Comparison of ENCODE assay signal across 8 mouse cellular contexts in the genomic region with DNA sequence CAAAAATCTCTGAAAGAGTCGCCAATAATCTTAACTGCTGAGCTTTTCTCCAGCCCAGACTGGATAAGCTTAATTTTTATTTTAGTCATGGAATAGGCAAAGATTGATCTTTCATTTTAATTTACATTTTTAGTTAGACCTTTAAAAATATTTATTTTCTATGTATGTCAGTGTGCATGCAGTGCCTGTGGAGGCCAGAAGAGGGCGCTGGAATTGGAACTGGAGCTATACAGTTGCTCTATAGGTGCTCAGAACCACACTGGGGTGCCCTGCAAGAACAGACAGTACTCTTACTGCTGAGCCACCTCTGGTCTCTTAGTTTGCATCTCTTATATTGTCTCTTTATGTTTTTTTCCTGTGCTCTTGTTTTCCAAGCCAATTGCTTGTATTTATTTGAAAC. TPM values are rescaled to one million over a fixed set of nuclear protein-coding genes. Genes with fewer than 3 reads are reported as not detected.
A peak's percentile ranks its signal among the peaks of the same experiment; 100 is the strongest.
DNase-seq lines count a peak whose midpoint lies in the region; ATAC-seq and TF ChIP-seq lines count a peak whose summit lies in the region.
"Had no signal": no experiment of that assay in that cellular context is flagged by ENCODE, and none has a peak within 500 bp of the region (broad histone marks: within the 10 kb centered on the region; RNA-seq: fewer than 3 reads in every experiment).

No protein-coding gene starts in this region.

- no peaks in the 10 kb centered on the region for H3K4me1 ChIP-seq in kidney, embryonic 14.5 days (ENCODE audit: control insufficient read depth, insufficient read depth, low read length)
- no peaks in the 10 kb centered on the region for H3K4me1 ChIP-seq in ES-Bruce4 (ENCODE audit: control insufficient read depth, insufficient read depth, low read length)
- no peaks in the 10 kb centered on the region for H3K4me1 ChIP-seq in lung, postnatal 0 days (ENCODE audit: insufficient read depth, low read depth, low read length)

- DNase-seq in kidney, postnatal 10 days, result peak; percentile 67
- peak; percentile 77 for DNase-seq in ZHBTc4 (ENCODE audit: low read depth, low spot score)
- DNase-seq in lung, postnatal 0 days (ENCODE audit: low spot score), result peak; percentile 47
- DNase-seq in ovary, postnatal 14 days (ENCODE audit: low spot score), result no peak
- no peak for DNase-seq in ovary, postnatal 36 days (ENCODE audit: low spot score)

- WGBS in kidney, embryonic 14.5 days, result 23% methylated on average over 2 of the region's 2 CpGs
- 22% methylated on average over 2 of the region's 2 CpGs for WGBS in lung, postnatal 0 days

- peaks cover 76% of the 10 kb centered on the region for H3K36me3 ChIP-seq in kidney, embryonic 14.5 days (ENCODE audit: control insufficient read depth, insufficient read depth, low read length)
- peaks cover 42% of the 10 kb centered on the region for H3K36me3 ChIP-seq in ES-Bruce4 (ENCODE audit: control insufficient read depth, insufficient read depth, low read length, poor library complexity, severe bottlenecking)
- peaks cover 19% of the 10 kb centered on the region; the same call in 1 of the 2 replicates for H3K36me3 ChIP-seq in lung, postnatal 0 days (ENCODE audit: insufficient read depth, low read length)

- H3K4me3 ChIP-seq in kidney, embryonic 14.5 days (ENCODE audit: low read length), result no peak overlapping the region
- no peak overlapping the region for H3K4me3 ChIP-seq in ES-Bruce4 (ENCODE audit: low read depth, low read length)
- no peak overlapping the region for H3K4me3 ChIP-seq in lung, postnatal 0 days (ENCODE audit: low read depth, low read length)

- H3K27me3 ChIP-seq in kidney, embryonic 14.5 days (ENCODE audit: control insufficient read depth, insufficient read depth, low read length), result no peaks in the 10 kb centered on the region
- H3K27me3 ChIP-seq in ES-Bruce4 (ENCODE audit: control insufficient read depth, insufficient read depth, low read length, poor library complexity, severe bottlenecking), result no peaks in the 10 kb centered on the region
- H3K27me3 ChIP-seq in lung, postnatal 0 days (replicated peaks; ENCODE audit: insufficient read depth, low read length), result no peaks in the 10 kb centered on the region

- ATAC-seq in kidney, embryonic 14.5 days (ENCODE audit: low FRiP score, low TSS enrichment), result no peak
- ATAC-seq in lung, postnatal 0 days, result no peak

- no peak for TF ChIP-seq POLR2A in ES-Bruce4 (IDR thresholded peaks at IDR 0.05; ENCODE audit: insufficient read depth, low read length)

- H3K4me2 ChIP-seq in kidney, embryonic 14.5 days (replicated peaks; ENCODE audit: low read depth, low read length), result no peak overlapping the region
- no peak overlapping the region for H3K4me2 ChIP-seq in lung, postnatal 0 days (replicated peaks; ENCODE audit: low read depth, low read length)

- no peaks in the 10 kb centered on the region for H3K9me3 ChIP-seq in kidney, embryonic 14.5 days (ENCODE audit: control insufficient read depth, low read length)
- no peaks in the 10 kb centered on the region for H3K9me3 ChIP-seq in ES-Bruce4 (replicated peaks; ENCODE audit: control insufficient read depth, insufficient read depth, low read length, poor library complexity, severe bottlenecking)
- no peaks in the 10 kb centered on the region for H3K9me3 ChIP-seq in lung, postnatal 0 days (ENCODE audit: low read length)

- peak; percentile 75 for TF ChIP-seq CTCF in ES-Bruce4 (IDR thresholded peaks at IDR 0.05; ENCODE audit: low read depth, low read length)
- peak; percentile 77 for TF ChIP-seq CTCF in lung, postnatal 0 days (IDR thresholded peaks at IDR 0.05)

- TF ChIP-seq EP300 in ES-Bruce4 (IDR thresholded peaks at IDR 0.05; ENCODE audit: insufficient read depth, low read depth, low read length), result no peak
- no peak for TF ChIP-seq EP300 in lung, postnatal 0 days (IDR thresholded peaks at IDR 0.05)

- no peak overlapping the region for H3K9ac ChIP-seq in kidney, embryonic 14.5 days (ENCODE audit: low read depth, low read length)
- no peak overlapping the region for H3K9ac ChIP-seq in ES-Bruce4 (ENCODE audit: low read depth, poor library complexity, severe bottlenecking)
- H3K9ac ChIP-seq in lung, postnatal 0 days (replicated peaks; ENCODE audit: low read depth), result no peak overlapping the region

- H3K27ac ChIP-seq in kidney, embryonic 14.5 days (ENCODE audit: low read depth, low read length), result no peak overlapping the region
- H3K27ac ChIP-seq in ES-Bruce4 (ENCODE audit: insufficient read depth, low read length), result no peak overlapping the region
- no peak overlapping the region for H3K27ac ChIP-seq in lung, postnatal 0 days (ENCODE audit: low read length)

RNA-seq across cellular contexts. Expression of a gene that starts 15.3 kb away (rescaled TPM):
- polyA plus RNA-seq in kidney, embryonic 14.5 days (2014; fragmentation: Nextera tagmentation; extraction: Ambion mirVana), result 1.9 and 3.8 TPM in 2 replicates
- 0.90 and 0.99 TPM in 2 replicates for polyA plus RNA-seq in ES-Bruce4 (2011; ENCODE audit: insufficient read depth, insufficient read length, low read depth, missing spikeins)
- 7.6 and 8.1 TPM in 2 replicates for polyA plus RNA-seq in lung, postnatal 0 days (2015; fragmentation: Nextera tagmentation; extraction: Ambion mirVana)

RNA-seq across cellular contexts. Expression of a gene that starts 21.3 kb away (rescaled TPM):
- not detected in 2 replicates for polyA plus RNA-seq in kidney, embryonic 14.5 days (2014; fragmentation: Nextera tagmentation; extraction: Ambion mirVana)
- polyA plus RNA-seq in ES-Bruce4 (2011; ENCODE audit: insufficient read depth, insufficient read length, low read depth, missing spikeins), result not detected in 2 replicates
- polyA plus RNA-seq in lung, postnatal 0 days (2015; fragmentation: Nextera tagmentation; extraction: Ambion mirVana), result not detected in 2 replicates
- polyA plus RNA-seq: frontal cortex, adult 2 months had no signal

RNA-seq across cellular contexts. Expression of a gene that starts 32.2 kb away (rescaled TPM):
- 9.9 and 11.1 TPM in 2 replicates for polyA plus RNA-seq in kidney, embryonic 14.5 days (2014; fragmentation: Nextera tagmentation; extraction: Ambion mirVana)
- polyA plus RNA-seq in ES-Bruce4 (2011; ENCODE audit: insufficient read depth, insufficient read length, low read depth, missing spikeins), result 41.5 and 42.4 TPM in 2 replicates
- polyA plus RNA-seq in lung, postnatal 0 days (2015; fragmentation: Nextera tagmentation; extraction: Ambion mirVana), result 4.6 and 5.0 TPM in 2 replicates

RNA-seq across cellular contexts. Expression of a gene that starts 32.4 kb away (rescaled TPM):
- polyA plus RNA-seq in kidney, embryonic 14.5 days (2014; fragmentation: Nextera tagmentation; extraction: Ambion mirVana), result 1,126 and 1,715 TPM in 2 replicates
- polyA plus RNA-seq in ES-Bruce4 (2011; ENCODE audit: insufficient read depth, insufficient read length, low read depth, missing spikeins), result 552 and 561 TPM in 2 replicates
- 1,028 and 1,084 TPM in 2 replicates for polyA plus RNA-seq in lung, postnatal 0 days (2015; fragmentation: Nextera tagmentation; extraction: Ambion mirVana)

RNA-seq across cellular contexts. Expression of a gene that starts 34.8 kb away (rescaled TPM):
- not detected in 2 replicates for polyA plus RNA-seq in kidney, embryonic 14.5 days (2014; fragmentation: Nextera tagmentation; extraction: Ambion mirVana)
- not detected in 2 replicates for polyA plus RNA-seq in ES-Bruce4 (2011; ENCODE audit: insufficient read depth, insufficient read length, low read depth, missing spikeins)
- polyA plus RNA-seq in lung, postnatal 0 days (2015; fragmentation: Nextera tagmentation; extraction: Ambion mirVana), result not detected in 2 replicates
- polyA plus RNA-seq: frontal cortex, adult 2 months had no signal

Comparison
In these comparisons a context has a peak if more than half of its experiments do, and no peak if none do; other contexts are left out.
1. DNase-seq: peak in kidney, postnatal 10 days (single experiment), ZHBTc4 (single experiment) and lung, postnatal 0 days (single experiment); none in ovary, postnatal 14 days (single experiment) and ovary, postnatal 36 days (single experiment).